Mouse (Mus musculus): ENCODE measurements around the gene Dlx1.

Gene Dlx1

GRCm38 (mm10) chr2:71528014-71528713, at the start of gene Dlx1:
Gene Dlx1 (plus strand): TSS chr2:71528113.
- DNase-seq (ENCODE audit: low read depth, low spot score), result peak; percentile 22

GRCm38 (mm10) chr2:71479917-71480316, 48.0 kb upstream of the Dlx1 start:
- DNase-seq (ENCODE audit: low read depth, low spot score), result no peak

GRCm38 (mm10) chr2:71481825-71482224, 46.1 kb upstream of the Dlx1 start:
- no peak for DNase-seq (ENCODE audit: low read depth, low spot score)

GRCm38 (mm10) chr2:71483046-71483716, 44.7 kb upstream of the Dlx1 start:
- no peak for DNase-seq (ENCODE audit: low read depth, low spot score)

GRCm38 (mm10) chr2:71483717-71484066, 44.2 kb upstream of the Dlx1 start:
- DNase-seq (ENCODE audit: low read depth, low spot score), result no peak

- DNase-seq (ENCODE audit: low read depth, low spot score), result no peak
Measured at GRCm38 (mm10) chr2:71491295-71491694, 36.6 kb upstream of the Dlx1 start.

- no peak for DNase-seq (ENCODE audit: low read depth, low spot score)
Measured at GRCm38 (mm10) chr2:71493161-71493683, 34.7 kb upstream of the Dlx1 start.

- DNase-seq (ENCODE audit: low read depth, low spot score), result no peak
Measured at GRCm38 (mm10) chr2:71494503-71494902, 33.4 kb upstream of the Dlx1 start.

GRCm38 (mm10) chr2:71494971-71495370, 32.9 kb upstream of the Dlx1 start:
- peak; percentile 71 for DNase-seq (ENCODE audit: low read depth, low spot score)

GRCm38 (mm10) chr2:71497175-71497574, 30.7 kb upstream of the Dlx1 start:
- no peak for DNase-seq (ENCODE audit: low read depth, low spot score)

GRCm38 (mm10) chr2:71499276-71500230, 28.4 kb upstream of the Dlx1 start:
- no peak for DNase-seq (ENCODE audit: low read depth, low spot score)

- no peak for DNase-seq (ENCODE audit: low read depth, low spot score)
Measured at GRCm38 (mm10) chr2:71504852-71505251, 23.1 kb upstream of the Dlx1 start.

- DNase-seq (ENCODE audit: low read depth, low spot score), result no peak
Measured at GRCm38 (mm10) chr2:71511209-71511608, 16.7 kb upstream of the Dlx1 start.

GRCm38 (mm10) chr2:71512326-71512725, 15.6 kb upstream of the Dlx1 start:
- DNase-seq (ENCODE audit: low read depth, low spot score), result no peak

GRCm38 (mm10) chr2:71516995-71517394, 10.9 kb upstream of the Dlx1 start:
- no peak for DNase-seq (ENCODE audit: low read depth, low spot score)

- no peak for DNase-seq (ENCODE audit: low read depth, low spot score)
Measured at GRCm38 (mm10) chr2:71517466-71518099, 10.3 kb upstream of the Dlx1 start.

GRCm38 (mm10) chr2:71522871-71523270, 5.0 kb upstream of the Dlx1 start:
- no peak for DNase-seq (ENCODE audit: low read depth, low spot score)

GRCm38 (mm10) chr2:71523431-71523830, 4.5 kb upstream of the Dlx1 start:
- DNase-seq (ENCODE audit: low read depth, low spot score), result no peak

GRCm38 (mm10) chr2:71524763-71525162, 3.1 kb upstream of the Dlx1 start:
- no peak for DNase-seq (ENCODE audit: low read depth, low spot score)

- DNase-seq (ENCODE audit: low read depth, low spot score), result no peak
Measured at GRCm38 (mm10) chr2:71526595-71527322, 1.2 kb upstream of the Dlx1 start.
